Mouse (Mus musculus): ENCODE results near the gene Ube2n. TPM values are rescaled to one million over a fixed set of nuclear protein-coding genes. Genes with fewer than 3 reads are reported as not detected.

Gene Ube2n
- polyA plus RNA-seq, 1 experiment: 117 TPM

DNA sequence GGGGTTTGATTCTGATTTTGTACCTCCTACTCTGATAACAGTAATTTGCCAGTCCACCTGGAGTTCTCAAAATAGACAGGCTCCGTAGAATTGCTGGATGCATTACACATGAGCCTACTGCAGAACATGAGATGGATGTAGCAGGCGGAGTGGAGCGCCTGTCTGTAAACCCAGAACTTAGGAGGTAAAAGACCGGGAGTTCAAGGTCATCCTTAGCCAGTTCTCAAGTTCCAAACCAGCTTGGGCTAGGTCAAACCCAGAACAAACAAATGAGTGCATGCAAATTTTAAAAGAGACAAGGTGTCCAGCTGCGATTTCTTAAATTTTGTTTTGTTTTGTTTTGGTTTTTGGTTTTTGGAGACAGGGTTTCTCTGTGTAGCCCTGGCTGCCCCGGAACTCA, 70.6 kb downstream of the Ube2n start:
- Histone ChIP-seq H3K27ac (replicated peaks; ENCODE audit: low read depth, low read length) (no peak overlapping the region), H3K4me3 (ENCODE audit: insufficient read depth, low read depth, low read length) (no peak overlapping the region), H3K4me1 (ENCODE audit: control insufficient read depth, insufficient read depth, insufficient read length, low read length) (peaks cover 6% of the 10 kb centered on the region; the same call in 1 of the 2 replicates)

DNA sequence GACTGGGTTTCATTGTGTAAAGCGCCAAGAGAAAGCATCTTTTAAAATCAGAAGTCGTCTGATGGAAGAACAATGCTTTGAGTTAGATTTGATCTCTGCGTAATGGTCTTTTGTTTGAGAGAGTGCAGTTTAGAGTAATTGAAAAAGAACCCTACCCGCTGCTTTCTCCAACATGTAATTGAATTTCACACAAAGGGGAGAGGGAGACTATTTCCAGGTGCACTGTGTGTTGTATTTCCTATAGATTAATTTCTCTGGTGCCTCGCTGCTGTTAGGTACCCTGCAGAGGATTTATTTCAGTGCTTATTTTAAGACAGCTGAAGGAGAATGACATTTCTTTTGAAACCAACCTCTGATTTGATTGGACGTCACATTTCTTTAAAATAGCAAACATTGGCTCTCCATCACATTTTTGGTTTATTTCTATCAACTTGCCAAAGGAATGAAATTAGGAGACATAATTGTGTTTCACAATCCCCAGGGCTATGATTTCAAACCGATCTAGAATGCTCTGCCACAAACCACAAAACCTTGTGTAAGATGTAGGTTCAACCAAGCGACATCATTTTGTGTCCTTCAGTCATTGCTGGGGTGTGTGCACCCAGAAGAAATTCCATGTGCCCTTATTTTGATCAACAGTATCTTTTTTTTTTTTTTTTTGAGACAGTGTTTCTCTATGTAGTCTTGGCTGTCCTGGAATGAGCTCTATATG, 72.7 kb downstream of the Ube2n start:
- no peak overlapping the region for H3K27ac ChIP-seq (replicated peaks; ENCODE audit: low read depth, low read length)

DNA sequence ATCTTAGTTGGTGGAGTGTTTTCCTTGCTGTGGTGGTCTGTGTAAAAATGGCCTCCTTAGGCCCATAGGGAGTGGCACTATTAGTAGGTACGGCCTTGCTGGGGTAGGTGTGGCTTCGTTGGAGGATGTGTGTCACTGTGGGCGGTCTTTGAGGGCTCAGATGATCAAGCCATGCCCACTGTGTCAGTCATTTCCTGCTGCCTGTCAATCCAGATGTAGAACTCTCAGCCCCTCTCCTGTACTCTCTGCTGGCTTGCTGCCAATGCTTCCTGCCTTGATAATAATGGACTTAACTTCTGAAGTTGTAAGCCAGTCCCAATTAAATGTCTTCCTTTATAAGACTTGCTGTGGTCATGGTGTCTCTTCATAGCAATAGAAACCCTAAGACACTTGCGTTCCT, 74.3 kb downstream of the Ube2n start:
- H3K4me3 ChIP-seq (ENCODE audit: insufficient read depth, low read depth, low read length): no peak overlapping the region
- H3K27ac ChIP-seq (replicated peaks; ENCODE audit: low read depth, low read length): no peak overlapping the region
- H3K4me1 ChIP-seq (ENCODE audit: control insufficient read depth, insufficient read depth, insufficient read length, low read length): 0 out of 2 replicates have a peak, but pooled peaks cover 2% of the 10 kb centered on the region

More for the DNA sequence above, 72.7 kb downstream of the Ube2n start:
- Histone ChIP-seq H3K4me1 (ENCODE audit: control insufficient read depth, insufficient read depth, insufficient read length, low read length) (peaks cover 6% of the 10 kb centered on the region; the same call in 1 of the 2 replicates), H3K4me3 (ENCODE audit: insufficient read depth, low read depth, low read length) (no peak overlapping the region)

DNA sequence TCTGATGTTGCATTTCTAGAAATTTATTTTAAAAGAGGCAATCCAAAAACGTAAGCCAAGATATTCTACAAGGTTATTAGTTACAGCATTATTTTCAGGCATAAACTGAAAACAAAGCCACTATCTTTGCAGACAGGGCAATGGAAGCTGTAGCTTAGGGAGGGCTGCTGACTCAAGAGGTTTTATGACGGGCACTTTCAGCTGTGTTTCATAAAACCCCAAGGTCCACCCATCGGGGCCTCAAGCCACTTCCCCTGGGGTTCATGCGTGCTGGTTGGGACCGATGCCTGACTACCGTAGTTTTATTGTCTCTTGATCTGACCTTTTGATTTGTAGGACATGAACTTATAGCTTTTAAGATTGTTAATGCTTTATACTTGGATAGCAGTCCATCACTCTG, 75.3 kb downstream of the Ube2n start:
- Histone ChIP-seq H3K27ac (replicated peaks; ENCODE audit: low read depth, low read length) (no peak overlapping the region), H3K4me3 (ENCODE audit: insufficient read depth, low read depth, low read length) (no peak overlapping the region), H3K4me1 (ENCODE audit: control insufficient read depth, insufficient read depth, insufficient read length, low read length) (0 out of 2 replicates have a peak, but pooled peaks cover 2% of the 10 kb centered on the region)

DNA sequence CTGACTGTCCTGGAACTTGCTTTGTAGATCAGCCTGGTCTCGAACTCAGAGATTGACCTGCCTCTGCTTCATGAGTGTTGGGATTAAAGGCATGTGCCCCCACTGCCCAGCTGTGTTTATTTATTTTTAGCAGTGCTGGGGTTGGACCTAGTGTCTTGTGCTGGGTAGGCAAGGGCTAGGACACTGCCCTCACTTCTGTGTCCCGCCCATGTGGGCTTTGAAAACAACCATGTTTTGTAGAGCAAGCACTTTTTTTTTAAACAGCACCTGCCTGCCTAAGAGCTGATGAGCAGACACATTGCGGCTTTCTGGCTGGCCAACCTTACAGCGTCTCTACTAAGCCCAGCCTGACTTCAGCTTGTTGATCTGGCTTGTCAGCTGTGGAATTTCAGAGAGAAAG, 76.3 kb downstream of the Ube2n start:
- H3K4me1 ChIP-seq (ENCODE audit: control insufficient read depth, insufficient read depth, insufficient read length, low read length): 0 out of 2 replicates have a peak, but pooled peaks cover 2% of the 10 kb centered on the region
- no peak overlapping the region for H3K27ac ChIP-seq (replicated peaks; ENCODE audit: low read depth, low read length)
- no peak overlapping the region for H3K4me3 ChIP-seq (ENCODE audit: insufficient read depth, low read depth, low read length)

DNA sequence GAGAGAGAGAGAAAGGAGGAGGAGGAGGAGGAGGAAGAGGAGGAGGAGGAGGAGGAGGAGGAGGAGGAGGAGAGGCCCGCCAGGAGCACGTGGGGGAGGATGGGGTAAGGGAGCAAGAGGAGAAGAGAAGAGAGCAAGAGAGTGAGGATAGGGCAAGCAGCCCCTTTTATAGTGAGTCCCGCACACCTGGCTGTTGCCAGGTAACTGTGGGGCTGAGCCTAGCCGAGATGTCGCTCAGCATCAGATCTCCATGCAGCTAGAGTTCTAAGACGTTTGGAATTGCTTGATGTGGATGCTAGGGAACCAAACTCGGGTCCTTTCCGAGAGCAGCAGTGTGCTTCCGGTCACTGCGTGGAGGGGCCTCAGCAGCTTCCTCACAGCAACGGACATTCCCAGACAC, 79.5 kb downstream of the Ube2n start:
- Histone ChIP-seq H3K4me1 (ENCODE audit: control insufficient read depth, insufficient read depth, insufficient read length, low read length) (0 out of 2 replicates have a peak, but pooled peaks cover 2% of the 10 kb centered on the region), H3K27ac (replicated peaks; ENCODE audit: low read depth, low read length) (no peak overlapping the region), H3K4me3 (ENCODE audit: insufficient read depth, low read depth, low read length) (no peak overlapping the region)

Other genes starting within 250 kb of the Ube2n start
- gene Cradd, start 191.0 kb upstream of the Ube2n start, polyA plus RNA-seq (2012; ENCODE audit: insufficient read depth, insufficient read length, missing spikeins): 6.2 and 6.5 TPM in 2 replicates
- gene Socs2, start 98.0 kb upstream of the Ube2n start, polyA plus RNA-seq (2012; ENCODE audit: insufficient read depth, insufficient read length, missing spikeins): 2.5 and 3.4 TPM in 2 replicates
- 749 and 770 TPM in 2 replicates for gene Mrpl42, start 13.2 kb upstream of the Ube2n start, polyA plus RNA-seq (2012; ENCODE audit: insufficient read depth, insufficient read length, missing spikeins)
- 168 and 234 TPM in 2 replicates for gene Nudt4, start 49.0 kb downstream of the Ube2n start, polyA plus RNA-seq (2012; ENCODE audit: insufficient read depth, insufficient read length, missing spikeins)
- not detected in 2 replicates for gene Anapc15-ps, start 158.3 kb downstream of the Ube2n start, polyA plus RNA-seq (2012; ENCODE audit: insufficient read depth, insufficient read length, missing spikeins)

Measured in brown adipose tissue, adult 24 weeks (tissue).